Mouse (Mus musculus) naive thymus-derived CD4-positive, alpha-beta T cell, adult 2 months (primary cell): ENCODE results near the gene Nhlrc4.

Experiments
- DNase-seq: peaks from one replicate; pipeline ENCODE4 v3.0.0-alpha.2; 2011; ENCODE audit warnings: low read depth

Gene Nhlrc4

GRCm38 (mm10) chr17:25958771-25959494 is 14.2 kb upstream of the Nhlrc4 start:
- no peak for DNase-seq

GRCm38 (mm10) chr17:25957586-25958051 is 12.9 kb upstream of the Nhlrc4 start:
- no peak for DNase-seq

GRCm38 (mm10) chr17:25956631-25957030 is 11.9 kb upstream of the Nhlrc4 start:
- DNase-seq, result no peak

- no peak for DNase-seq
Measured at GRCm38 (mm10) chr17:25956201-25956600, 11.4 kb upstream of the Nhlrc4 start.

- DNase-seq, result no peak
Measured at GRCm38 (mm10) chr17:25955736-25956135, 11.0 kb upstream of the Nhlrc4 start.

- DNase-seq, result no peak
Measured at GRCm38 (mm10) chr17:25954671-25955070, 9.9 kb upstream of the Nhlrc4 start.

- no peak for DNase-seq
Measured at GRCm38 (mm10) chr17:25953161-25953560, 8.4 kb upstream of the Nhlrc4 start.

- no peak for DNase-seq
Measured at GRCm38 (mm10) chr17:25951803-25952623, 7.3 kb upstream of the Nhlrc4 start, which contains the start of gene A930017K11Rik. A930017K11Rik (minus strand) TSS chr17:25952565.

- no peak for DNase-seq
Measured at GRCm38 (mm10) chr17:25951225-25951802, 6.6 kb upstream of the Nhlrc4 start.

- no peak for DNase-seq
Measured at GRCm38 (mm10) chr17:25950706-25951105, 5.9 kb upstream of the Nhlrc4 start.

- no peak for DNase-seq
Measured at GRCm38 (mm10) chr17:25949981-25950380, 5.2 kb upstream of the Nhlrc4 start.

- no peak for DNase-seq
Measured at GRCm38 (mm10) chr17:25948051-25948450, 3.3 kb upstream of the Nhlrc4 start.

GRCm38 (mm10) chr17:25947576-25947975 is 2.8 kb upstream of the Nhlrc4 start:
- DNase-seq, result no peak

GRCm38 (mm10) chr17:25946891-25947290 is 2.1 kb upstream of the Nhlrc4 start:
- DNase-seq, result no peak

GRCm38 (mm10) chr17:25946349-25946748 is 1.6 kb upstream of the Nhlrc4 start:
- no peak for DNase-seq

GRCm38 (mm10) chr17:25945517-25946155 is 875 bp upstream of the Nhlrc4 start:
- DNase-seq, result no peak

- DNase-seq, result no peak
Measured at GRCm38 (mm10) chr17:25943769-25944168, 992 bp downstream of the Nhlrc4 start.

- no peak for DNase-seq
Measured at GRCm38 (mm10) chr17:25943221-25943620, 1.5 kb downstream of the Nhlrc4 start.

- peak; percentile 32 for DNase-seq
Measured at GRCm38 (mm10) chr17:25942597-25943151, 2.1 kb downstream of the Nhlrc4 start.

- DNase-seq, result peak; percentile 82
Measured at GRCm38 (mm10) chr17:25941511-25942241, 3.1 kb downstream of the Nhlrc4 start.

- DNase-seq, result no peak
Measured at GRCm38 (mm10) chr17:25934526-25934925, 10.2 kb downstream of the Nhlrc4 start.
